Mouse (Mus musculus) G1E (cell line): Measurements from ENCODE around the gene Rassf10.

Experiments
- CTCF ChIP-seq: IDR thresholded peaks from 2 replicates; pipeline ENCODE4 v1.5.1; 2012; ENCODE audit warnings: low read depth, low read length, inconsistent platforms, mixed read lengths
- GATA1 ChIP-seq: IDR thresholded peaks from 2 replicates; pipeline ENCODE4 v1.6.1; 2012; ENCODE audit warnings: borderline replicate concordance, low read length, inconsistent platforms, mixed read lengths
- GATA2 ChIP-seq: IDR thresholded peaks from 2 replicates; pipeline ENCODE4 v1.6.1; 2012; ENCODE audit warnings: low read depth, low read length, inconsistent platforms, borderline replicate concordance
- TAL1 ChIP-seq: conservative IDR thresholded peaks from 2 replicates; pipeline ENCODE4 v1.6.1; 2012; ENCODE audit warnings: low read depth, low read length, inconsistent platforms, mixed read lengths

DNA sequence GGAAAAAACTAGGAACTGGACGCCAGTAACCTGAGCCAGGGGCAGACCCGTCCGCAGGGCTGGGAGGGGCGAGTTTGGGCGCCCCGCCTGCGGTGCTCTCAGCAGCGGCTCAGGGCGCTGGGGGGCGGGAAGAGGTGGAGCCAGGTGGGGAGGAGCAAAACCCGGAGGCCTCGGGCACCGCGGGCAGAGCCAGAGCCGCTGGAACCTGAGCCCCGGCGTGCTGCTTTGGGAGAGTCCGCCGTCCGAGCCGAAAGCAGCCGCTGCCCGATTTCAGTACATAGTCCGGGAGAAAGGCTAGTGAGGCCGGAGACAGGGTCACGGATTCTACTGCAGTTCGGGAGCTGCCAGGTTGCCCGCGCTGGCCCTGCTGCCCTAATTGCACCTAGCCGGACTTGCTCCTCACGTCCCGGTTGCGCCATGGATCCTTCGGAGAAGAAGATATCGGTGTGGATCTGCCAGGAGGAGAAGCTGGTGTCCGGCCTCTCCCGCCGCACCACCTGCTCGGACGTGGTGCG is at the start of gene Rassf10:
- TF ChIP-seq CTCF (no peak), TAL1 (no peak), GATA1 (no peak), GATA2 (no peak)
